Mouse (Mus musculus) MEL (cell line): ENCODE measurements at regions not wholly inside any gene's neighbourhood (a gene's known extent, or its start where the extent isn't known, plus 50 kb on each side); places are given as distances from the start of the nearest gene placed in this dataset.

ENCODE experiments used
- DNase-seq: peaks from one replicate; pipeline ENCODE4 v3.0.0; 2011; ENCODE audit warnings: low read depth, low spot score
- H3K27ac ChIP-seq: 2 replicates; pipeline ENCODE4 v1.5.1; 2012; ENCODE audit warnings: low read depth, mild to moderate bottlenecking, control low read depth, low read length, moderate library complexity; ENCODE audit not compliant: control insufficient read depth
- H3K27me3 ChIP-seq, 2 experiments: fragments of 150-350 bp in 1 of 2; sonication (generic) in 1 of 2; 2 replicates each; pipeline ENCODE4 v1.6.1; 2012; ENCODE audit warnings: low read length in 2 of 2, mild to moderate bottlenecking in 2 of 2, improper control_type of control experiment in 1 of 2, moderate library complexity in 1 of 2; ENCODE audit not compliant: insufficient read depth in 2 of 2, control insufficient read depth in 1 of 2
- H3K36me3 ChIP-seq, 2 experiments: 2 replicates each; pipeline ENCODE4 v1.6.1; 2012 to 2014; ENCODE audit warnings: low read length in 2 of 2, improper control_type of control experiment in 1 of 2, inconsistent platforms in 1 of 2, mild to moderate bottlenecking in 1 of 2; ENCODE audit not compliant: insufficient read depth in 2 of 2, control insufficient read depth in 1 of 2
- H3K4me1 ChIP-seq, 2 experiments: fragments of 150-350 bp in 1 of 2; sonication (generic) in 1 of 2; 2 replicates each; pipeline ENCODE4 v1.6.1; 2012; ENCODE audit warnings: low read length in 2 of 2, improper control_type of control experiment in 1 of 2, mild to moderate bottlenecking in 1 of 2; ENCODE audit not compliant: insufficient read depth in 2 of 2, control insufficient read depth in 1 of 2
- H3K4me3 ChIP-seq, 2 experiments: fragments of 150-350 bp in 1 of 2; sonication (generic) in 1 of 2; 2 replicates each; pipeline ENCODE4 v1.5.1; 2012; ENCODE audit warnings: low read depth in 2 of 2, low read length in 2 of 2, mild to moderate bottlenecking in 2 of 2, moderate library complexity in 2 of 2, control low read depth in 1 of 2, improper control_type of control experiment in 1 of 2; ENCODE audit not compliant: control insufficient read depth in 1 of 2, insufficient read depth in 1 of 2
- H3K79me2 ChIP-seq: 2 replicates; pipeline ENCODE4 v1.6.1; 2012; ENCODE audit warnings: mild to moderate bottlenecking, low read length, moderate library complexity; ENCODE audit not compliant: control insufficient read depth, poor library complexity, insufficient read depth
- H3K9ac ChIP-seq: 2 replicates; pipeline ENCODE4 v1.6.1; 2012; ENCODE audit warnings: low read depth, mild to moderate bottlenecking, control low read depth, low read length, moderate library complexity; ENCODE audit not compliant: control insufficient read depth, poor library complexity, severe bottlenecking
- H3K9me3 ChIP-seq: fragments of 150-350 bp; sonication (generic); replicated peaks from 2 replicates; pipeline ENCODE4 v1.6.1; 2012; ENCODE audit warnings: mild to moderate bottlenecking, low read length, improper control_type of control experiment, moderate library complexity; ENCODE audit not compliant: insufficient read depth
- BHLHE40 ChIP-seq: IDR thresholded peaks from 2 replicates; pipeline ENCODE4 v1.6.1; 2012; ENCODE audit warnings: low read depth, mild to moderate bottlenecking, inconsistent platforms, low read length, improper control_type of control experiment, borderline replicate concordance
- CHD1 ChIP-seq: IDR thresholded peaks from 2 replicates; pipeline ENCODE4 v1.6.1; 2012; ENCODE audit warnings: low read depth, mild to moderate bottlenecking, inconsistent platforms, low read length, improper control_type of control experiment
- CHD2 ChIP-seq: IDR thresholded peaks from 2 replicates; pipeline ENCODE4 v1.6.1; 2011; ENCODE audit warnings: low read length, improper control_type of control experiment
- E2F4 ChIP-seq: IDR thresholded peaks from 2 replicates; pipeline ENCODE4 v1.6.1; 2011; ENCODE audit warnings: low read depth, low read length, improper control_type of control experiment, borderline replicate concordance
- EP300 ChIP-seq, 2 experiments: IDR thresholded peaks; 2 replicates each; pipeline ENCODE4 v1.6.1; 2011; ENCODE audit warnings: improper control_type of control experiment in 2 of 2, low read length in 2 of 2, low read depth in 1 of 2, mild to moderate bottlenecking in 1 of 2
- ETS1 ChIP-seq: IDR thresholded peaks from 2 replicates; pipeline ENCODE4 v1.6.1; 2012; ENCODE audit warnings: low read depth, mild to moderate bottlenecking, inconsistent platforms, low read length, improper control_type of control experiment, moderate library complexity
- GABPA ChIP-seq: IDR thresholded peaks from 2 replicates; pipeline ENCODE4 v1.6.1; 2012; ENCODE audit warnings: low read depth, mild to moderate bottlenecking, inconsistent platforms, low read length, improper control_type of control experiment, moderate library complexity
- GATA1 ChIP-seq: IDR thresholded peaks from 2 replicates; pipeline ENCODE4 v1.6.1; 2011; ENCODE audit warnings: low read depth, low read length, improper control_type of control experiment
- MAFK ChIP-seq: IDR thresholded peaks from 2 replicates; pipeline ENCODE4 v1.6.1; 2011; ENCODE audit warnings: low read depth, mild to moderate bottlenecking, low read length, improper control_type of control experiment, borderline replicate concordance
- MAX ChIP-seq: IDR thresholded peaks from 2 replicates; pipeline ENCODE4 v1.6.1; 2011; ENCODE audit warnings: low read length, improper control_type of control experiment
- MAZ ChIP-seq: IDR thresholded peaks from 2 replicates; pipeline ENCODE4 v1.6.1; 2012; ENCODE audit warnings: low read depth, mild to moderate bottlenecking, inconsistent platforms, low read length, improper control_type of control experiment
- MYB ChIP-seq: IDR thresholded peaks from 2 replicates; pipeline ENCODE4 v1.6.1; 2011; ENCODE audit warnings: mild to moderate bottlenecking, low read depth, low read length, improper control_type of control experiment
- MYC ChIP-seq: IDR thresholded peaks from 2 replicates; pipeline ENCODE4 v1.6.1; 2011; ENCODE audit warnings: low read depth, mild to moderate bottlenecking, low read length, improper control_type of control experiment, moderate library complexity
- NELFE ChIP-seq: IDR thresholded peaks from 2 replicates; pipeline ENCODE4 v1.6.1; 2011; ENCODE audit warnings: low read depth, low read length, improper control_type of control experiment
- POLR2A ChIP-seq, 2 experiments: IDR thresholded peaks; 2 replicates each; pipeline ENCODE4 v1.6.1; 2011 to 2012; ENCODE audit warnings: low read length in 2 of 2, mild to moderate bottlenecking in 2 of 2, control low read depth in 1 of 2, improper control_type of control experiment in 1 of 2, low read depth in 1 of 2, moderate library complexity in 1 of 2; ENCODE audit not compliant: control insufficient read depth in 1 of 2, insufficient read depth in 1 of 2, poor library complexity in 1 of 2
- POLR2AphosphoS2 ChIP-seq: IDR thresholded peaks from 2 replicates; pipeline ENCODE4 v1.6.1; 2011; ENCODE audit warnings: low read length, improper control_type of control experiment
- SIN3A ChIP-seq: IDR thresholded peaks from 2 replicates; pipeline ENCODE4 v1.6.1; 2012; ENCODE audit warnings: low read length, improper control_type of control experiment, inconsistent platforms
- TAL1 ChIP-seq: IDR thresholded peaks from 2 replicates; pipeline ENCODE4 v1.6.1; 2012; ENCODE audit warnings: mild to moderate bottlenecking, inconsistent platforms, low read length, moderate library complexity, mixed read lengths
- TBP ChIP-seq: IDR thresholded peaks from 2 replicates; pipeline ENCODE4 v1.8.0; 2011; ENCODE audit warnings: low read depth, low read length, improper control_type of control experiment
- TCF12 ChIP-seq: IDR thresholded peaks from 2 replicates; pipeline ENCODE4 v1.6.1; 2014; ENCODE audit warnings: low read depth, mild to moderate bottlenecking, inconsistent platforms, low read length, improper control_type of control experiment, moderate library complexity
- USF1 ChIP-seq: IDR thresholded peaks from 2 replicates; pipeline ENCODE4 v1.6.1; 2014; ENCODE audit warnings: low read depth, mild to moderate bottlenecking, inconsistent platforms, low read length, improper control_type of control experiment, moderate library complexity
- ZC3H11A ChIP-seq: IDR thresholded peaks from 2 replicates; pipeline ENCODE4 v1.6.1; 2012; ENCODE audit warnings: low read depth, mild to moderate bottlenecking, inconsistent platforms, low read length, improper control_type of control experiment
- ZKSCAN1 ChIP-seq: IDR thresholded peaks from 2 replicates; pipeline ENCODE4 v1.6.1; 2012; ENCODE audit warnings: low read depth, mild to moderate bottlenecking, inconsistent platforms, low read length, improper control_type of control experiment, moderate library complexity

- TF ChIP-seq EP300 (IDR thresholded peaks at IDR 0.05; ENCODE audit: low read depth in 1 of 2, low read length in 2 of 2), result peak; percentile 90 to 96
These were observed 137.0 kb upstream of the Fmo9 start (continued) for GRCm38 (mm10) chr1:166818682-166819081.

- Histone ChIP-seq H3K4me1 (peaks cover 23% of the 10 kb centered on the region in 2 experiments), H3K79me2 (no peaks in the 10 kb centered on the region), H3K27me3 (no peaks in the 10 kb centered on the region), H3K36me3 (peaks cover 0 to 23% of the 10 kb centered on the region in 2 experiments; a peak in 2 of 4 replicates), H3K9ac (peak overlapping the region; percentile 56), H3K27ac (peak overlapping the region; percentile 92), H3K9me3 (no peaks in the 10 kb centered on the region), H3K4me3 (peak overlapping the region; percentile 14 to 32; a peak in 3 of 4 replicates)
- TF ChIP-seq USF1 (no peak), POLR2A (IDR thresholded peaks at IDR 0.05; ENCODE audit: control insufficient read depth in 1 of 2, insufficient read depth in 1 of 2, low read depth in 1 of 2, low read length in 2 of 2, poor library complexity in 1 of 2) (peak in 1 of 2 experiments; percentile 33; a peak in 1 of 4 replicates), NELFE (0 out of 2 replicates have a peak, but pooled peaks have one; percentile 1), MYC (no peak), CHD1 (no peak), BHLHE40 (no peak), ETS1 (peak; percentile 83), TBP (0 out of 2 replicates have a peak, but pooled peaks have one; percentile 40), TCF12 (peak; percentile 36; the same call in 1 of the 2 replicates), MAX (no peak), EP300 (IDR thresholded peaks at IDR 0.05; ENCODE audit: low read depth in 1 of 2, low read length in 2 of 2) (peak in 1 of 2 experiments; percentile 36; a peak in 2 of 4 replicates)
- peak; percentile 66 for DNase-seq
These were observed 137.8 kb upstream of the Fmo9 start for GRCm38 (mm10) chr1:166819420-166819819.

GRCm38 (mm10) chr1:166820050-166820449 is 138.4 kb upstream of the Fmo9 start:
- Histone ChIP-seq H3K9ac (no peak overlapping the region), H3K4me1 (peaks cover 21 to 23% of the 10 kb centered on the region in 2 experiments), H3K9me3 (no peaks in the 10 kb centered on the region), H3K27ac (peak overlapping the region; percentile 92), H3K4me3 (no peak overlapping the region), H3K79me2 (no peaks in the 10 kb centered on the region), H3K27me3 (no peaks in the 10 kb centered on the region), H3K36me3 (peaks cover 0 to 22% of the 10 kb centered on the region in 2 experiments; a peak in 2 of 4 replicates)
- TF ChIP-seq TAL1 (no peak), CHD2 (no peak), TCF12 (no peak), GABPA (no peak), MAFK (no peak), ZC3H11A (no peak), POLR2A (IDR thresholded peaks at IDR 0.05; ENCODE audit: control insufficient read depth in 1 of 2, insufficient read depth in 1 of 2, low read depth in 1 of 2, low read length in 2 of 2, poor library complexity in 1 of 2) (no peak), SIN3A (no peak), POLR2AphosphoS2 (no peak), E2F4 (no peak), GATA1 (no peak), ZKSCAN1 (no peak), MYB (no peak), MAZ (no peak)
- DNase-seq, result no peak
